Mouse (Mus musculus): ENCODE results near the gene Ppp1r12c.

Gene Ppp1r12c

GRCm38 (mm10) chr7:4491308-4491707, 10.2 kb downstream of the Ppp1r12c start:
- no peak for DNase-seq

GRCm38 (mm10) chr7:4482281-4482680, 19.2 kb downstream of the Ppp1r12c start:
- DNase-seq = no peak

- peak; percentile 37 for DNase-seq
These were observed 21.8 kb downstream of the Ppp1r12c start for GRCm38 (mm10) chr7:4479674-4480073.

- DNase-seq = no peak
These were observed 22.6 kb downstream of the Ppp1r12c start for GRCm38 (mm10) chr7:4478796-4479291.

- peak; percentile 57 for DNase-seq
These were observed 23.3 kb downstream of the Ppp1r12c start for GRCm38 (mm10) chr7:4478021-4478795.

- DNase-seq = no peak
These were observed 27.5 kb downstream of the Ppp1r12c start for GRCm38 (mm10) chr7:4473940-4474339.

GRCm38 (mm10) chr7:4471179-4471555, 30.3 kb downstream of the Ppp1r12c start:
- DNase-seq = peak; percentile 90

- DNase-seq = peak; percentile 63
These were observed 31.0 kb downstream of the Ppp1r12c start for GRCm38 (mm10) chr7:4470275-4471178.

GRCm38 (mm10) chr7:4467801-4468200, 33.7 kb downstream of the Ppp1r12c start:
- DNase-seq = no peak

- DNase-seq = no peak
These were observed 37.2 kb downstream of the Ppp1r12c start for GRCm38 (mm10) chr7:4464194-4464824.

- no peak for DNase-seq
These were observed 40.7 kb downstream of the Ppp1r12c start, which contains the start of gene Eps8l1 for GRCm38 (mm10) chr7:4460576-4461434. Gene Eps8l1, plus strand, starts transcription at chr7:4460674.

GRCm38 (mm10) chr7:4452644-4453043, 48.8 kb downstream of the Ppp1r12c start:
- DNase-seq = no peak

- DNase-seq = no peak
These were observed 52.3 kb downstream of the Ppp1r12c start for GRCm38 (mm10) chr7:4449211-4449610.

- DNase-seq = no peak
These were observed 53.0 kb downstream of the Ppp1r12c start for GRCm38 (mm10) chr7:4448439-4448838.

GRCm38 (mm10) chr7:4447138-4447537, 54.3 kb downstream of the Ppp1r12c start:
- DNase-seq = no peak

GRCm38 (mm10) chr7:4445216-4445791, 56.2 kb downstream of the Ppp1r12c start, which contains the start of gene Rdh13:
Gene Rdh13, minus strand, starts transcription at chr7:4445649.
- peak; percentile 81 for DNase-seq

GRCm38 (mm10) chr7:4440549-4440948, 60.9 kb downstream of the Ppp1r12c start:
- DNase-seq = no peak

GRCm38 (mm10) chr7:4437721-4438120, 63.8 kb downstream of the Ppp1r12c start:
- no peak for DNase-seq

GRCm38 (mm10) chr7:4432026-4432425, 69.5 kb downstream of the Ppp1r12c start:
- DNase-seq = no peak

GRCm38 (mm10) chr7:4431548-4431947, 69.9 kb downstream of the Ppp1r12c start:
- peak; percentile 83 for DNase-seq
